Mouse (Mus musculus) ZHBTc4 (cell line): ENCODE measurements around the gene Nup88.

Source experiments
- DNase-seq: peaks from one replicate; pipeline ENCODE4 v3.0.0-alpha.2; 2011; ENCODE audit warnings: low read depth, low spot score

Gene Nup88

DNA sequence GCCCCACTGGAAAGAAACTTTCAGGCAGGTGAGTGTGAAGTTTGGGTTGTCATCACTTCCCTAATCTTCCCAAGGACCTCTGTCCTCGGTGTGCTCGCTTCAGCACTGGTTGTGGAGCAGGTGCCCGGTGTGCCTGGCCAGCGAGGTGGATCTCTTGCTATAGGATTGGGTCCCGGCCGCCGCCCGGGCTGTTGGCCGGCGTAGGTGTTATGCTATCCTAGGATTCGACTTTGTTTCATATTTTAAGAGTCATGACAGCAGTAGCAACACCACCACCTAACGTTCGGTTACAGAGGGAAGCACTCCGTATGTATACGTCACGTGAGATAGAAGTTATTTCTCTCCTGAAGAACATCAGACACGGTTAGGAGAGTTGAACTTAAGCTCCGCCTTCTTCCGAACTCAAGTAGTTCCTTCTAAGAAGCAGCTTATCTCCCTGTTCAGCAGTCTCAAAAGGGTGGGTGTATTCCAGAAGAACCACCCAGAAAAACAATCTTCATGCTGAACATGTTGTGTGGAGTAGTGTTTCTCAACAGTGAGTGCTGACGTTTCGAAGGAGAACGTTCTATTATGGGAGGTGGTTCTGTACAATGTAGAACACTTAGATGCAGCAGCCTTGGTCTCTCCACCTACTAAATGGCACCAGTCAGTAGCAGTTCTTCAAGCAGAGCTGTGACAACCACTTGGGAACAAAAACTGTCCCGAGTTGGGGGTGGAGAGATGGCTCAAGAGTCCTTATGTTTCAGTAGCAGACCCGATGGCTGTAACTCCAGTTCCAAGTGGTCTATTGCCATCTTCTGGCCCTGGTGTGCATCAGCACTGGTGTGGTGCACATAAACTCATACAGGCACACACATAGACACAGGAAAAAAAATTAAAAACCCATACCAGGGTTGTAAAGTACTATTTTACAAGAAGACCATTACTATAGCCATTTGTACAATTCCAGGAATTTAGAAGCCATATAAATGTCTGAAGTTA lies 1.1 kb upstream of the Nup88 start:
- DNase-seq = peak; percentile 71

DNA sequence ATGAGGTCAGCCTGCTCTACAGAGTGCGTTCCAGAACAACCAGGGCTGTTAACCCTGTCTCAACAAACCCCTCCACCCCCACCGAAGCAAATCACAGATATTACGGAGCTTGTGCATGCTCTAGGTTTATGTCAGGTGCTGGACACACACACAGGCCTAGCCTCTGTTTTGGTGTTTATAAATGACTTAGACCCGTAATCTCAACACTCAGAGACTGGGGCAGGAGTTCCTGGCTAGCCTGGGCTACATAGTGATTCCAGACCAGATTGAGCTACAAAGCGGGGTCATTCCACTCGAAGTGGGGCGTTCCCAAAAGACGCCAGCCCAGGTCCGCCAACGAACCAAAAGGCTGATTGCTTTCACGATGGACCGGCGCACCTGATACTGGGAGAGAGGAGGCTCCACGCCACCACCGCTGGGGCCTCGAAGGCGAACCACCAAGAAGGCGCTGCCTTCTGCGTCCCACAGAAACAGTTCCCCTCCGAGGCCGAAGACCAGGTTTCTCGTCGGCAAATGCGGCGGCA lies 440 bp downstream of the Nup88 start:
- peak; percentile 69 for DNase-seq

DNA sequence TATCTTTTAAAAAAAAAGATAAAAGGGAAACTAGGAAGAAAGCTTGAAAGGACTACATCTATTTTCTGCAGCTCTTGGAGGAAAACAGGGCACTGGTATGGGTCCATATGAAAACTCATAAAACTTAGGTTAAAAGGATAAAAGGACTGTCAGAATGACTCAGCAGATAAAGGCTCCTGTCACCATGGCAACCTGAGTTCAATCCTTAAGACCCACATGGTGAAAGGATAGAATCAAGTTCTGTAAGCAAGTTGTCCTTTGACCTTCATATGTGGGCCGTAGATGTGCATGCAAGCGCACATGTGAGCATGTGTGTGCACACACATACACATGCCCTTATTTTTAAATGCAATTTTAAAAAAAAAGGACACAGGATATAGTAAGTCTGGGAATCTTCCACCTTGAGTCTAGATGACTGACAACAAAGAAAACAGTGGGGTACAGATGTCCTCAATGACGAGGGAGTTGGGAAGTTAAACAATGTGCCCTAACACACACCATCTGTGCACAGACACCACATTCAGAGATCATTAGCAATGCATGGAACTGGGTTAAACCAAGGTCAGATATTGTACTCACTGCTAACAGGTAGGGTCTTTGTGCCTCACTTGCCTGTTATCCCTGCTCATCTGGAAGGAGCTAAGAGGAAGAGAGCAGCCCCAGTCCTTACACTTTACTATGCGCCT lies 5.4 kb downstream of the Nup88 start:
- peak; percentile 66 for DNase-seq

DNA sequence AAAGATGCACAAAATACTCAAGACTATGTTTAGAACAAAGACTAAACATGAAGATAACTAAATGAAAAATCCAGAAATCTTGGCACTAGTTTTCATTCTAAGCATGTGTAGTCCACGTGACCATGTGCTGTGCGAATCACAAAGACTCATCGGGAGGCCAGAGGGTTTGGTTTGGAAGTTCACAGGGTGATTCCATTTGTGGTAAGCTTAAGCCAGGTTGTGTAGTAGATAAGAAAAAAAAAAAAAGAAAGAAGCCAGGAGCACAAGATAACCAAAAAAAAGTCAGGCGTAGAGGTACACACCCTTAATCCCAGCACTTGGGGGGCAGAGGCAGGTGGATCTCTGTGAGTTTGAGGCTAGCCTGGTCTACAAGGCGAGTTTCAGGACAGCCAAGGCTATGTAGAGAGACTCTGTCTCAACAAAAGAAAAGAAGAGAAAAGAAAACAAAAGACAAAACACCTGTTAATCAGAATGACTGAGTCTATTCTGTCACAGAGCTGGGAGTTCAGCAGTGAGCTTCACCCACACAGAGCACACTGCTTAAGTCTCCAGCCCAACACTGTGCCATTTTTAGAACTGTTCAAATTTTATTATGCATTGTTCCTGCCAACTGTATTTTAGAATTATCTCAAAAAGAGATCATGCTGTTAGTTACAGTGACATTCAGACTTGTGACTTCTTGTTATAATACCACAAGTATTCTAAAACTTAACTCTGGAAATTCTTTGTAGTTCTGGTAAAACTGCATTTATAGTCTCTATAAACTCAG lies 8.8 kb downstream of the Nup88 start:
- no peak for DNase-seq

DNA sequence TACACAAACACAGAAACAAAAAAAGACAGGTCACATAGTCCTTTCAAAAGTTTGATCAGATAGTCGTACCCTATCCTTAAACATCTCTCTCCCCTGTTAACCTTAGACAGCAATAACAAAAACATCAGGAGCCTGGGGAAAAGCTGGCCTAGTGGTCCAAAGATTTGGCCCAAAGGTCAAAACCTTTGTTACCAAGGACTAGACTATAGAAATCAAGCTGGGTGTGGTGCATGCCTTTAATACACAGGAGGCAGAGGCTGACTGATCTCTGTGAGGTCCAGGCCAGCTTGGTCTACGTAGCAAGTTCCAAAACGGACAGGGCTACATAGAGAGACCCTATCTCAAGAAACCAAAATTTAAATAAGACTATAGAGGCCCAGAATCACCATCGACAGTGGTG lies 15.1 kb downstream of the Nup88 start:
- peak; percentile 64 for DNase-seq

DNA sequence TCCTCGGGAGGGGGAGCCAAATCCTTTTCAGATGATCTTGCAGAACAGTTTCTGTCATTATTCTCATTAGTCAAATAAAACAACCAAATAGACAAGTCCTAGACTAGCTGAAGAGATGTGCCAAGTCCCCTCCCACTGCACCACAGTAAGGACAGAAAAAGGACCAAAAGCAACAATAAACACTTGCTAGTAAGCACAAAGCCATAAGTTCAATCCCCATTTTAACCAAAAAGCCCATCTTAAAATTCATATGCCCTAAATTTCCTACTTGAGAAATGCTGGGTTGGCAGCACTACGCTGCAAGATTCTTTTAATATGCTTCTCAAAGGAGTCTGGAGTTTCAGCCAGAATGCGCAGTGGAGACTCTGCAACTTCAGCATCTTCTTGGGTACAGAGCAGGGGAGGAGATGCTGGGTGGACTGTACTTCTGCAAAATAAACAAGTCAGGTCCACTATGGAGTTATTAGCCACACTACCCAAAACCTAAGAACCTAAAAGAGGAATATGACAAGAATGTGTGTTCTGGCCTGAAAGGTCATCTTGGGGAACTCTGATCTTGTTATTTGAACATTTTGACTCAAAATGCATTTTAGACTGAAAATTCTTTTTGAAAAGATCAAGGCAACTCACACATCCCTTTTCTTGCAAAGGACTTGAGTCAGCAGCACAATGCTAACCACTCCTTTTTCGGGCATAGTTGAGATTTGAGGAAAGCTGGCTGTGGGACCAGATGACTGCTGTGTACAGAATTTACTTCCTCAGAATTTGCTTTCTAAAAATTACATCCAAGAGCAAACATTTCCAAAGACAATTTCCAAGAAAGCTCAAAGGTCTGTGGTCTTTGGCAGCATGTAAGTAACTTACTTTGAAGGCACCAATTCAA lies 24.6 kb downstream of the Nup88 start:
- no peak for DNase-seq

DNA sequence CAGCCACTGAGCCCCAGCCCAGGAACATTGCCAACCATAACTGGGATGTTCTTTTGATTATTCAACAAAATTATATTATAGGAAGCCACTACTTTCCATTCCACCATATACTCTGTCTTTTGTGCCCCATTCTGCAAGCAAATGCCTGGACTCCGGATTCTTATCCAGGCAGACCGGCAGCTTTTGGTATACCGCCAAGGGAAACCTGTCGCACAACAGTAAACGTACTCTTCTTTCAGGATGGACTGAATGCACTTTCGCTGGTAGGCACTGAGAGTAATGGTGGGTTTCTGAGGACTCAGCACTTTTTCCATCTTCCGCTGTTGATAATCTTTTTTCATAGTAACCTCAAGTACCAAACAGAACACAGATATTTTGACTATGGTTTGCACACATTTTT lies 26.1 kb downstream of the Nup88 start:
- DNase-seq = no peak

DNA sequence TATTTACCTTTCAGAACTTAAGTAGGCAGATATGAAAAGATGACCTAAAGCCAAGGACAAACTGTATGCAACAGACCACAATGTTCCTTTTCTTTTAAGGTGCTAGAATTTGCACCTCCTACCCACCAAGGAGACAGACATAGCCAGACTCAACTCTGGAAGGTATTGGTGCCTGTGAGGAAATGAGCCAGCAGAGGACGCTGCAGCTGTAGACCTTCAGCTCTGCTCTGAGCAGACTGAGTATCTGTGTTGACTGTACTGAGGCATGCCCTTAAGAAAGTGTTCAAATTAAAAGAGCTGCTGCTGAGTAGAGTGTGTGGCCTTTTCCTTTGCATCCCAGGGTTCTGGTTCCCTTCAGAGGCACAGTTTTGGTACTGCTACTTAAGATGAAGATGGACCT lies 27.2 kb downstream of the Nup88 start:
- peak; percentile 29 for DNase-seq

DNA sequence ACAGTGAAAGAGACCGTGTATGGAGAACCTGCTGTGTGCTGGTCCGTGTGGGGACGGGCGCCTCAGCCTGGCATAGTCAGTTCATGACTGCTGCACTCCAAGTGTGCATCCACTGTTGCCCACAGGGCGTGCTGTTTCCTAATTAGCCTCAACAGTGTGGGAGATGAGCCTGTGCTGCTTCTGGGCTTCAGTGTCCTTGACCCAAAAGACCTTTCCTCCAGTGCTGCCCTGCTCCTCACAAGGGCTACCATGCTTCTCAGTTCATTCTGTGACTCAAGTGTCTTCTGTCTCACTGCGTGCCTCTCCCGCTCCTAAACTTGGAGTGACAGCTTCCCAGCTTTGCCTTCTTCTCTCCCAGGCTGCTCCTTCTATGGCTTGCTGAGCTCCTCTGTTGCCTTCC lies 34.5 kb downstream of the Nup88 start:
- peak; percentile 67 for DNase-seq

DNA sequence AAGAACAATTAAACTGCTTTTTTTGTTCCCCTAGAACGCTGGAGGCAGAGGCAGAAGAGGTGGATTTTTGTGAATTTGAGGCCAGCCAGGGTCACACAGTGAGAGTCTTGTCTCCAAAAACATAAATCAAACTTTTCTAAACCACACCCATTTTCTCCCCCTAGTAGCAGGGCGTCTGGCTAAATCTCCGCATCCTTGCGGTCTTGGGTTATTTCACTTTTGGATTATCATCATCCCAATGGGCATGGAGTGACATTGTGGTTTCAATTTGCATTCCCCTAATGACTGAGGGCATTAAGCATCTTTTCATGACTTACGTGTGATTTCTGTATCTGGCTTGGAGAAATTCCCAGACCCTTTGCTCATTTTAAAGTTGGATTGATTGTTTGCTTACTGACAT lies 38.3 kb downstream of the Nup88 start:
- no peak for DNase-seq

DNA sequence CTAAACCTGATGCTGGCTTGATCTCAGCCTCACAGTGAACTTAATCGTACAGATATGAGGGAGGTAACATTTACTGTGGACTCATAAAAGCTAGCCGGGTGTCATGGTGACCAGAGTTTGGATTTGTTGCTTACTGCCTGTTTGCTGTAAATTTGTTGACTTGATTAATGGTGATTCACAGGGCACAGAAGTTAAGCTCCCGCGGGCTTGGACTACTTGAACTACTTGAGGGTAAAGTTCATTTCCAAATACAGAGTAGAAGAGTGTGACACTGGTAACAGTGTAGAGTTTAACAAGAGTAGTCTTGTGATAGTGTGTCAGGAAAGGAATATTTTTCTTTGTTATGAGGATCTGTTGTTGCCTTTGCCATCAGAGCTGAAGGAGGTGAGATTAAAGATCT lies 50.2 kb downstream of the Nup88 start:
- no peak for DNase-seq

DNA sequence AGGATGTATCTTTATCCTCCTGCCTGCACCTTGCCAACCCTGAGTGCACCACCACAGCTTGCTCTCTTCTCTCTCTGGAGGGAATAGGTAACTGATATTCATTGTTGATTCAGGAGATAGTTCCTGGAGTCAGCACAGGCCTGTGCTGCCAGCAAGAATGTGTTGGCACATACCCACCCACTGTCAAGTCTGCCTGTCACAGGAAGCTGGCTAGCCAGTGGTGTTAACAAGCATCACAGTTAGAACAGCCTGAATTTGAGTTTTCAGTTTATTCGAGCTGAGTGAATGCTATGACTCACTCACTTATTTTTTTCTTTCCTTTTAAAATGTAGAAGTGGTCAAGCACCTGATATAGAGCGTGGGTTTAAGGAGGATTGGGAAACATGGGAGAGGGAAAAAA lies 51.9 kb downstream of the Nup88 start:
- DNase-seq = no peak

DNA sequence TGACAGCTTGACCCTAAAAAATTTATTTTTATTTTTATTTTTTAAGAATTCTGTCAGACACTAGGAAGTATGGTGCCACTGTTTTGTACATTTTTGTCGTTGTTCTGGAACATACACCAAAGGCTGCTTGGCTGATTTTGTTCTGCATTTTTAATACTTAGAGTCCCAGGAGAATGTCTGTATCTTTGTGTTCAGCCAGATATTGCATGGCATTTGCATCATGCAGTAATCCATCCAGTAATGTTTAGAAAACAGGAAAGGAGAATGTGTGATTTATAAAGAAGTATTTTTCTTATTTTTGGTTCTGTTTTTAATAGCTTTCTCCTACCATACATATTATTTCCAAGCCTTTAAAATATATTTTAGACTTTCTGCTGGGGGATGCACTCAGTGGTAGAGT lies 57.9 kb downstream of the Nup88 start:
- DNase-seq = no peak

DNA sequence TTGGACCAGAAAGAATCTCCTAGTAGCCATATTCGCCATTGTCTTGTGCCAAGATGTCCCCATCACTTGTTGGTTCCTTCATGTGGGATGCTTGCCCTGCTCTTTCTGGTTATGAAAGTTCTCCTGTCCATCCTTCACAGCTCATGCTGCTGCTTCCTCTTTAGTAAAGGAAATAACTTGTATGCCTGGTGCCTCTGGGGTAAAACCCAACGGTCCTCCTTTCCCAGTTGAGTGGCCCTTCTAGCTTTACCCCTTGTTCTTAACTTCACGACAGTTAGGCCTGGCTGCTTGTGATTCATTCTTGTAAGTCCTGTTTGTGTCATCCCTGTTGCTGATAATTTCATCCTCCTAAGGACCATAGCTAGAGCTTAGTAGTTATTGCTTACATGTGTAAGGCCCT lies 58.5 kb downstream of the Nup88 start:
- no peak for DNase-seq

DNA sequence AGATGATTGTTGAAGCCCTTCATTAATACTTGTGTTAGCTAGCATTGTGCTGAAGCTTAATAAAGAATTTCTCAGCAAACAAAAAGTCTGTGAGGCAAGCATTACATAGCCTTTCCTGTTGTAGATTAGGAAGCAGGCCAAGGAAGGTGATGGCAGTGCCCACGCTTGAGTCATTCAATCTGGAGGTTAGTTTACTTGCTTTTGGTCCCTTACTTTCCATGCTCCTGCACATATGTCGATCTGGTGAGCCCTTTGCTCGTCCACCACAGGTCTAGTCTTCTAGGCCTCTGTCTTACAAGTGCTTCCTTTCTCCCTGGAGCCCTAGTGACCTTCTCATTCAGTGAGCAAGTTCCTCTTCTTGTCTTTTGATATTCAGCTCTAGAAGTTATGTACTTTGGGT lies 63.1 kb downstream of the Nup88 start:
- DNase-seq = no peak

DNA sequence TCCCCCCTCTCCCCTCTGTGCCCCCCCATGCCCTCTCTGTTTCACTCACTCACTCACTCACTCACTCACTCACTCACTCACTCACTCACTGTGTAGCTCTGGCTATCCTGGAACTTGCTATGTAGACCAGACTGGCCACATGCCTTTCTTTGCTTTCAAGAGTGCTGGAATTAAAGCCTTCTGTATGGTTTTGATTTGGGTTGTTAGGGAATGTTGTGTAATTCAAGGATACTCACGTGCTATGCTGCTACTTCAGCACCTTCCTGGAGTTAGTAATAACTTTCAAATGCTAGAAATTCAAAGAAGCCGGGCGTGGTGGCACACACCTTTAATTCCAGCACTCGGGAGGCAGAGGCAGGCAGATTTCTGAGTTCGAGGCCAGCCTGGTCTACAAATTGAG lies 71.6 kb downstream of the Nup88 start:
- peak; percentile 4 for DNase-seq

DNA sequence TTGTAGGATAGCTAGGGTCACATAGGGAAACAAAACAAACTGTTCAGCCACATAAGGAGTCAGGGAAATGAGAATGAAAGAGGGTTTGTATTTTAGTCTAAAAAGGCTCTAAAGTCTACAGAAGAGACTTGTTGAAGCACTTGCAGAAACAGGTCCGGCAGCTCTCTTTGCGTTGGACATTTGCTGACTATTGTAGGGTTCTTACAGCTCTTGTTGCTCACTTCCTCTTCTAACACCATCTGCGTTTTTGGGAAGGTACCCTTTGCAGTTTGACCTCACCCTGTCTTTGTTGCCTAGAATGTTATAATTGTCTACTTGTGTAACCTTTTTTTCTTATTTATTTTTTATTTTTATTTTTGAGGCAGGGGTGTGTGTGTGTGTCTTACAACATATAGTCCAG lies 72.1 kb downstream of the Nup88 start:
- no peak for DNase-seq
